Mouse (Mus musculus): ENCODE results near the gene Usp31.

The Usp31 gene

GRCm38 (mm10) chr7:121658866-121659265, 48.2 kb downstream of the Usp31 start:
- no peak for DNase-seq

GRCm38 (mm10) chr7:121654675-121655074, 52.4 kb downstream of the Usp31 start:
- no peak for DNase-seq

- DNase-seq = no peak
Observed at GRCm38 (mm10) chr7:121652629-121653028, 54.4 kb downstream of the Usp31 start.

GRCm38 (mm10) chr7:121650724-121651123, 56.3 kb downstream of the Usp31 start:
- DNase-seq = no peak

- DNase-seq = peak; percentile 41 to 58
Observed at GRCm38 (mm10) chr7:121640998-121641762, 65.9 kb downstream of the Usp31 start.

- DNase-seq = no peak
Observed at GRCm38 (mm10) chr7:121636732-121637131, 70.3 kb downstream of the Usp31 start.

- no peak for DNase-seq
Observed at GRCm38 (mm10) chr7:121634236-121634635, 72.8 kb downstream of the Usp31 start.

GRCm38 (mm10) chr7:121622835-121623420, 84.1 kb downstream of the Usp31 start:
- DNase-seq = no peak

- no peak for DNase-seq
Observed at GRCm38 (mm10) chr7:121622433-121622832, 84.6 kb downstream of the Usp31 start.

GRCm38 (mm10) chr7:121601697-121602096, 105.4 kb downstream of the Usp31 start:
- DNase-seq = peak in 1 of 2 experiments; percentile 2

- peak; percentile 7 for DNase-seq
Observed at GRCm38 (mm10) chr7:121596401-121596800, 110.7 kb downstream of the Usp31 start.

- no peak for DNase-seq
Observed at GRCm38 (mm10) chr7:121595496-121595895, 111.6 kb downstream of the Usp31 start.

- no peak for DNase-seq
Observed at GRCm38 (mm10) chr7:121595085-121595484, 112.0 kb downstream of the Usp31 start.

- DNase-seq = no peak
Observed at GRCm38 (mm10) chr7:121594623-121595022, 112.4 kb downstream of the Usp31 start.
